ENCODE assay signal across 8 mouse cellular contexts in the genomic region with DNA sequence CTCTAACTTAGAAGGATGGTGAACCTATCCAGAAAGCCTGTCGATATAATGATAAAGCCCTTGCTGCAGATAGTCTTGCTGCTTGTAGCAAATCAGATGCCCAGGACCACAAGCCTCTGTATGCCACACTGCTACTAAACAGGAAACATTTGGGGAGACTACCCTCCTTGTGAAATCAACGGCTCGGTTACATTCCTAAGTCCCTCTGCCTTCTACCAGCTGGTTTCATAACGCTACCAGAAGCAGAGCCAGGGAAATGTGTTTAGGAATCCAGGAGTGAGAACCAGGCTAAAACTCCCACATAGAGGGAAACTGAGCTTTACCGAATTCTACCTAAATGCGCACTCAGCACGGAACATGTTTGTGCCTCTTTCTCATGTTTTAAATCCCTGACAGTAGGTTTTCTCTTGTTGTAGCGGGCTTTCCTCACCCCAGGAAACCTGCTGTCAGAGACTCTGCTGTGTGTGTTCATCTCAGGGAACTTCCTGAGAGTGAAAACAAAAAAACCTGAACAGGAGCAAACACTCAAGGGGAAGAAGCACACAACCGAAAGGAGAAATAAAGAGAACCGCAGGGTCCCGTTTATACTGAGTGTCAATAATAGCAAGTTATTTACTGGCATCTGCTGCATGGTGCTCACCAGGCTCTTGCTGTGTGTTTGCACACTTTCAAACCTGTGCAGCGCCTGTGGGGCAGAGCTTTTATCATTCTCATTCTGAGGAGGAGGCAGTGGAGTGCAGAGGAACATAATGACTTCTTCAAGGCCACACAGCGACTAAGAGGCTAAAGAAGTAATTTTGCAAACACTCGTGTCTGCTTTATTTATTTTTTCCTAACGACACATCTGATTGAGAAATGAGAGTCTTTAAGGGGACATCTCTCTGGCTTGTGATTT. TPM values are rescaled to one million over a fixed set of nuclear protein-coding genes. Genes with fewer than 3 reads are reported as not detected.
A peak's percentile ranks its signal among the peaks of the same experiment; 100 is the strongest.
DNase-seq lines count a peak whose midpoint lies in the region; ATAC-seq and TF ChIP-seq lines count a peak whose summit lies in the region.

No protein-coding gene starts in this region.

- H3K27ac ChIP-seq in heart, embryonic 15.5 days, result no peak overlapping the region
- peak overlapping the region; percentile 32 for H3K27ac ChIP-seq in testis, adult 2 months (ENCODE audit: control insufficient read depth, insufficient read depth, low read depth, low read length)
- H3K27ac ChIP-seq in intestine, embryonic 16.5 days (ENCODE audit: low read length), result no peak overlapping the region

- H3K27me3 ChIP-seq in heart, embryonic 15.5 days, result no peaks in the 10 kb centered on the region
- no peaks in the 10 kb centered on the region for H3K27me3 ChIP-seq in testis, adult 2 months (ENCODE audit: control insufficient read depth, insufficient read depth, low read length)
- no peaks in the 10 kb centered on the region for H3K27me3 ChIP-seq in intestine, embryonic 16.5 days (replicated peaks; ENCODE audit: control insufficient read depth, insufficient read depth, low read length)

- no peak for TF ChIP-seq CTCF in testis, adult 2 months (IDR thresholded peaks at IDR 0.05; ENCODE audit: control insufficient read depth, insufficient read depth, insufficient replicate concordance, low read depth, low read length)

- ATAC-seq in heart, embryonic 15.5 days (replicated peaks; ENCODE audit: insufficient number of reproducible peaks, insufficient read depth, low FRiP score, low read depth), result no peak
- ATAC-seq in intestine, embryonic 16.5 days, result peak; percentile 28; the same call in 1 of the 2 replicates

- H3K36me3 ChIP-seq in heart, embryonic 15.5 days, result no peaks in the 10 kb centered on the region
- no peaks in the 10 kb centered on the region for H3K36me3 ChIP-seq in testis, adult 2 months (ENCODE audit: control insufficient read depth, insufficient read depth, low read length)
- no peaks in the 10 kb centered on the region for H3K36me3 ChIP-seq in intestine, embryonic 16.5 days (ENCODE audit: control insufficient read depth, insufficient read depth, low read length)

- H3K9me3 ChIP-seq in heart, embryonic 15.5 days (replicated peaks), result no peaks in the 10 kb centered on the region
- H3K9me3 ChIP-seq in intestine, embryonic 16.5 days (ENCODE audit: control insufficient read depth, low read length), result no peaks in the 10 kb centered on the region

- intact Hi-C loops in heart, postnatal 25 days (cut with DNase I), result no loop called here

- peak overlapping the region; percentile 31 for H3K4me2 ChIP-seq in heart, embryonic 15.5 days
- H3K4me2 ChIP-seq in intestine, embryonic 16.5 days (ENCODE audit: low read depth, low read length), result peak overlapping the region; percentile 18; the same call in 1 of the 2 replicates

- peak overlapping the region; percentile 7; the same call in 1 of the 2 replicates for H3K4me3 ChIP-seq in heart, embryonic 15.5 days
- no peak overlapping the region for H3K4me3 ChIP-seq in testis, adult 2 months (ENCODE audit: control insufficient read depth, low read depth, low read length)
- no peak overlapping the region for H3K4me3 ChIP-seq in intestine, embryonic 16.5 days (ENCODE audit: low read length)

- no peak for DNase-seq in heart, postnatal 25 days (ENCODE audit: low spot score)
- DNase-seq in testis, postnatal 10 days (ENCODE audit: low spot score), result no peak
- peak; percentile 44 for DNase-seq in telencephalon, adult 2 months (ENCODE audit: low read depth, low spot score)
- DNase-seq in kidney, postnatal 14 days, result no peak
- DNase-seq in adrenal gland, adult 18-20 months (ENCODE audit: low spot score in 2 of 2), result no peak

- no peak overlapping the region for H3K9ac ChIP-seq in heart, embryonic 15.5 days
- H3K9ac ChIP-seq in intestine, embryonic 16.5 days (ENCODE audit: low read depth, low read length), result no peak overlapping the region

- WGBS in heart, embryonic 15.5 days, result 33% methylated on average over 15 of the region's 15 CpGs
- 30% methylated on average over 15 of the region's 15 CpGs for whole genome bisulfite sequencing in intestine, embryonic 16.5 days

- peaks cover 11% of the 10 kb centered on the region for H3K4me1 ChIP-seq in heart, embryonic 15.5 days (replicated peaks)
- peaks cover 9% of the 10 kb centered on the region for H3K4me1 ChIP-seq in testis, adult 2 months (ENCODE audit: control insufficient read depth, insufficient read depth, low read length)
- peaks cover 17% of the 10 kb centered on the region for H3K4me1 ChIP-seq in intestine, embryonic 16.5 days (ENCODE audit: control insufficient read depth, insufficient read depth, low read length)

- no peak for TF ChIP-seq POLR2A in testis, adult 2 months (IDR thresholded peaks at IDR 0.05; ENCODE audit: control insufficient read depth, low read depth, low read length)

RNA-seq across cellular contexts. Expression of a gene that starts 30.8 kb away (rescaled TPM):
- polyA plus RNA-seq in heart, embryonic 15.5 days (2015; fragmentation: Nextera tagmentation; extraction: Ambion mirVana), result 6.2 and 7.5 TPM in 2 replicates
- total RNA-seq in heart, postnatal 25 days (2021), result 1 to 10 TPM; 7.0 to 7.2 TPM
- 17.8 and 23.3 TPM in 2 replicates for polyA plus RNA-seq in testis, adult 2 months (2012; rRNA removed)
- 10.9 and 11.3 TPM in 2 replicates for polyA plus RNA-seq in intestine, embryonic 16.5 days (2015; fragmentation: Nextera tagmentation; extraction: Ambion mirVana)
- 10 to 100 TPM; 17.0 to 30.0 TPM for total RNA-seq in adrenal gland, adult 18-20 months (2021)

RNA-seq across cellular contexts. Expression of a gene that starts 57.3 kb away (rescaled TPM):
- polyA plus RNA-seq in heart, embryonic 15.5 days (2015; fragmentation: Nextera tagmentation; extraction: Ambion mirVana), result 10.4 TPM in 2 replicates
- total RNA-seq in heart, postnatal 25 days (2021), result 1 to 10 TPM; 6.3 to 7.2 TPM
- polyA plus RNA-seq in testis, adult 2 months (2012; rRNA removed), result 112 TPM in 2 replicates
- 8.1 and 8.6 TPM in 2 replicates for polyA plus RNA-seq in intestine, embryonic 16.5 days (2015; fragmentation: Nextera tagmentation; extraction: Ambion mirVana)
- 1 to 10 TPM; 6.7 to 6.9 TPM for total RNA-seq in adrenal gland, adult 18-20 months (2021)
